In the genomic region with DNA sequence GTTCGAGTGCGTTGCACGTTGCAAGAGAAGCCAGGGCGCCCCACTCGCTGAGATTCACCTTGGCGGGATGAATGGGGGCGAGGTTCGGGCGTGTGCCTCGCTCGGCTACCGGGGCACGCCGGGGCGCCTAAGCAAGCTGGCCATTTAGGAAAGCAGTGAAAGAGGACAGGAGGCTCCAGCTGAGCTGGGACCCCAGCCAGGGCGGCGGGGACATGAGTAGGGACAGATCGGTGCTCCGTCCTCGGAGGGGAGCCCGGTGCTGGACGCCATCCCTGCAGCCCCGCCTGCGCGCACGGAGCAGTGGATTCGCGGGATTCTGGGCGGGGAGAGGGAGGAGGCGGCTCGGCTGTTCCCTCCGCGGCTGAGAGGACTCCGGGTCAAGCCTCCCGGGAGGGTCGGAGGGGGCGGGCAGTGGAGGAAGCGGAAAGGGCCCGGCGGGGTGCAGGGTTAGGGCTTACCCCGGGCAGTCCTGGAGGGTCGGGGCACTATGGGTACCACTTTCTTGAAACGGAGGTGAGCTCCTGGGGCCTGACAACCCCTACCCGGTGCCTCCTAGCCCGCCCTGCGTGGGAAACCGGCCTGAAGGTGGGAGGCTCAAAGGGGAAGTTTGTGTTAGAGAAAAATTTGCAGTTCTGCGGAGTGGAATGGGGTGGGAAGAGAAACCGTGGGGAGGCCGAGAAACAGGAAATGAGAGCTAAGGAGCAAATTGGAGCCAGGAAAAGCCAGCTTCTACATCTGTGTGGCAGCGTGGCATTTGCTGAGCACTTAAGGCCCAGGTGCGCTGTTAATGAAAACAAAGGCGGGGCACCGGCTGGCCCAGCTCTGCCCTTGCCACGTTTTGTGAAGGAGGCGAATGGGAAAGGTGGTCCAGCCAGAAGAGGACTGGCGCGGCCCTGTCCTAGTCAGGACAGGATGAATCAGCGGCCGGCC, we compare ENCODE assay signal across 8 mouse cellular contexts. TPM values are rescaled to one million over a fixed set of nuclear protein-coding genes. Genes with fewer than 3 reads are reported as not detected.
DNase-seq lines count a peak whose midpoint lies in the region; ATAC-seq lines count a peak whose summit lies in the region.

No protein-coding gene starts in this region.

- peaks cover 6% of the 10 kb centered on the region for H3K4me1 ChIP-seq in forebrain, embryonic 11.5 days (replicated peaks; ENCODE audit: control insufficient read depth, insufficient read depth, low read length)
- H3K4me1 ChIP-seq in heart, embryonic 14.5 days (ENCODE audit: control insufficient read depth in 2 of 2, insufficient read depth in 2 of 2, low read length in 2 of 2): peaks cover 3 to 17% of the 10 kb centered on the region in 2 experiments; a peak in 3 of 4 replicates
- no peaks in the 10 kb centered on the region; the same call in 1 of the 2 replicates for H3K4me1 ChIP-seq in liver, embryonic 15.5 days (replicated peaks)

- ATAC-seq in forebrain, embryonic 11.5 days (replicated peaks; ENCODE audit: low FRiP score): peak; percentile 44
- peak; percentile 44 for ATAC-seq in heart, embryonic 14.5 days (ENCODE audit: insufficient number of reproducible peaks, insufficient read depth, low FRiP score, low read depth)
- ATAC-seq in liver, embryonic 15.5 days (ENCODE audit: insufficient read depth): peak; percentile 48
- peak; percentile 18; the same call in 1 of the 2 replicates for ATAC-seq in neutrophil, adult 5-6 weeks (ENCODE audit: extremely low read depth, insufficient number of reproducible peaks, low FRiP score, poor library complexity, severe bottlenecking)

- H3K27ac ChIP-seq in forebrain, embryonic 11.5 days (ENCODE audit: low read depth, low read length): peak overlapping the region; percentile 94
- peak overlapping the region; percentile 55 to 77 for H3K27ac ChIP-seq in heart, embryonic 14.5 days (replicated peaks in 1 of 2; ENCODE audit: control insufficient read depth in 1 of 2, insufficient read depth in 1 of 2, low read depth in 2 of 2, low read length in 2 of 2)
- H3K27ac ChIP-seq in liver, embryonic 15.5 days (replicated peaks): peak overlapping the region; percentile 79

- H3K27me3 ChIP-seq in forebrain, embryonic 11.5 days (ENCODE audit: control insufficient read depth, insufficient read depth, low read length): no peaks in the 10 kb centered on the region
- H3K27me3 ChIP-seq in heart, embryonic 14.5 days (ENCODE audit: control insufficient read depth, insufficient read depth, low read length): no peaks in the 10 kb centered on the region
- H3K27me3 ChIP-seq in liver, embryonic 15.5 days: peaks cover 46% of the 10 kb centered on the region

- no peaks in the 10 kb centered on the region for H3K36me3 ChIP-seq in forebrain, embryonic 11.5 days (ENCODE audit: control insufficient read depth, insufficient read depth, low read length)
- H3K36me3 ChIP-seq in heart, embryonic 14.5 days (ENCODE audit: control insufficient read depth, insufficient read depth, low read length): no peaks in the 10 kb centered on the region
- no peaks in the 10 kb centered on the region for H3K36me3 ChIP-seq in liver, embryonic 15.5 days (replicated peaks)

- no peaks in the 10 kb centered on the region for H3K9me3 ChIP-seq in forebrain, embryonic 11.5 days (ENCODE audit: control insufficient read depth, low read length)
- no peaks in the 10 kb centered on the region for H3K9me3 ChIP-seq in heart, embryonic 14.5 days (ENCODE audit: control insufficient read depth, low read length)
- H3K9me3 ChIP-seq in liver, embryonic 15.5 days (replicated peaks): no peaks in the 10 kb centered on the region

- H3K9ac ChIP-seq in forebrain, embryonic 11.5 days (ENCODE audit: low read length): peak overlapping the region; percentile 85
- H3K9ac ChIP-seq in heart, embryonic 14.5 days (ENCODE audit: low read length): peak overlapping the region; percentile 67
- H3K9ac ChIP-seq in liver, embryonic 15.5 days: peak overlapping the region; percentile 0; the same call in 1 of the 2 replicates

- peak overlapping the region; percentile 42 for H3K4me3 ChIP-seq in forebrain, embryonic 11.5 days (ENCODE audit: low read depth, low read length)
- H3K4me3 ChIP-seq in heart, embryonic 14.5 days (ENCODE audit: control insufficient read depth in 1 of 2, insufficient read depth in 1 of 2, low read depth in 1 of 2, low read length in 2 of 2): peak overlapping the region; percentile 60 to 66
- H3K4me3 ChIP-seq in liver, embryonic 15.5 days (replicated peaks): peak overlapping the region; percentile 53

- peak; percentile 19 to 34 for DNase-seq in B cell, adult 2 months
- peak; percentile 83 for DNase-seq in brain, adult 2 months (ENCODE audit: low read depth, low spot score)
- DNase-seq in forebrain, embryonic 11.5 days (ENCODE audit: low spot score): peak; percentile 86
- DNase-seq in kidney, postnatal 10 days: peak; percentile 86
- peak; percentile 81 for DNase-seq in testis, postnatal 10 days (ENCODE audit: low spot score)

- under 1% methylated on average over 60 of the region's 60 CpGs for WGBS in forebrain, embryonic 11.5 days
- under 1% methylated on average over 60 of the region's 60 CpGs for WGBS in heart, embryonic 14.5 days
- WGBS in liver, embryonic 15.5 days (ENCODE audit: insufficient replicate concordance): 2% methylated on average over 60 of the region's 60 CpGs

- peak overlapping the region; percentile 92 for H3K4me2 ChIP-seq in forebrain, embryonic 11.5 days (ENCODE audit: low read depth, low read length, severe bottlenecking)
- peak overlapping the region; percentile 96 for H3K4me2 ChIP-seq in heart, embryonic 14.5 days (ENCODE audit: low read length)
- peak overlapping the region; percentile 65 for H3K4me2 ChIP-seq in liver, embryonic 15.5 days

RNA-seq across cellular contexts. Expression of a gene that starts 1.4 kb away (rescaled TPM):
- polyA plus RNA-seq in forebrain, embryonic 11.5 days (2014; fragmentation: Nextera tagmentation; extraction: Ambion mirVana): 39.7 and 40.7 TPM in 2 replicates
- polyA plus RNA-seq in heart, embryonic 14.5 days (2014; fragmentation: Nextera tagmentation; extraction: Ambion mirVana): 4.5 and 5.7 TPM in 2 replicates
- 5.7 and 6.2 TPM in 2 replicates for polyA plus RNA-seq in liver, embryonic 15.5 days (2015; fragmentation: Nextera tagmentation; extraction: Ambion mirVana)
- 3.5 and 4.2 TPM in 2 replicates for total RNA-seq in neutrophil, adult 5-6 weeks (2017)

Comparison
In these comparisons a context has a peak if more than half of its experiments do, and no peak if none do; other contexts are left out.
1. Peak in every context shown above with its lines: DNase-seq, ATAC-seq, H3K4me3 ChIP-seq and H3K27ac ChIP-seq.
2. DNase-seq: peak in every context shown above with its lines; median percentile 86 in forebrain, embryonic 11.5 days; 86 in kidney, postnatal 10 days; 83 in brain, adult 2 months; 81 in testis, postnatal 10 days; 26 in B cell, adult 2 months.
3. H3K9ac ChIP-seq: peak in every context shown above with its lines; median percentile 85 in forebrain, embryonic 11.5 days; 67 in heart, embryonic 14.5 days; 0 in liver, embryonic 15.5 days.